Mouse (Mus musculus) Patski (cell line): ENCODE results near the gene Neurl4. TPM values are rescaled to one million over a fixed set of nuclear protein-coding genes. Genes with fewer than 3 reads are reported as not detected.

Experiments
- ATAC-seq: fragments of 100-300 bp; one replicate; pipeline ENCODE4 v1.8.0; 2021
- CTCF ChIA-PET: fragments of 350-600 bp; sonication (Branson Sonifier 250); formaldehyde crosslinking; loops from one replicate; lab custom pipeline; 2022; ENCODE audit warnings: inconsistent platforms; lab: Charles Lee
- POLR2A ChIA-PET: fragments of 350-600 bp; sonication (Branson Sonifier 250); formaldehyde crosslinking; loops from one replicate; lab custom pipeline; 2022; ENCODE audit warnings: antibody characterized with exemption, inconsistent platforms; lab: Charles Lee
- DNase-seq: peaks from one replicate; pipeline ENCODE4 v3.0.0-alpha.2; 2011; ENCODE audit warnings: low read depth, low spot score
- H3K27me3 ChIP-seq: fragments of 371-371 bp; one replicate; pipeline ENCODE4 v1.5.1; 2021
- CTCF ChIP-seq: fragments of 100-300 bp; IDR thresholded peaks from one replicate; pipeline ENCODE4 v1.5.1; 2021
- in situ Hi-C: fragments of 300-500 bp; cut with MboI; formaldehyde crosslinking; loops from 3 replicates; pipeline ENCODE4 v1.11.1; 2018; ENCODE audit warnings: low pct_unique_long_range_greater_than_20kb, mixed read lengths
- polyA plus RNA-seq: library from polyadenylated mRNA; unstranded; gene quantifications from one replicate; pipeline ENCODE4 v1.2.3, GENCODE M21; 2021

The Neurl4 gene
- polyA plus RNA-seq, 1 experiment from 2014 or later, result 53.3 TPM

- DNase-seq (no peak), ATAC-seq (no peak)
- no peaks in the 10 kb centered on the region for H3K27me3 ChIP-seq
- ChIA-PET POLR2A (no interaction called here), CTCF (interaction anchor here (0.7 kb wide), 1 partner anchor 12 kb away, joined by 4 read pairs; no protein-coding TSS in a partner anchor)
- in situ Hi-C loops, result no loop called here
- TF ChIP-seq CTCF, result no peak
These were observed 5.6 kb upstream of the Neurl4 start, which contains the start of gene Acap1 for GRCm38 (mm10) chr11:69895291-69895690. TSS of gene Acap1 (minus strand) at chr11:69895539.

- no peak for ATAC-seq
- TF ChIP-seq CTCF, result no peak
- in situ Hi-C loops, result no loop called here
- ChIA-PET CTCF (interaction anchor here (1.6 to 2.7 kb wide), 4 partner anchors 12 to 49 kb away, joined by 3 to 19 read pairs (median 7); partner anchors contain the start of gene Kctd11), POLR2A (interaction anchor here (0.6 to 2.8 kb wide), 6 partner anchors 16 to 863 kb away, joined by 3 to 16 read pairs (median 6); partner anchors contain the start of genes Kctd11 and Phf23)
- DNase-seq, result no peak
- H3K27me3 ChIP-seq, result no peaks in the 10 kb centered on the region
These were observed 1.0 kb upstream of the Neurl4 start for GRCm38 (mm10) chr11:69899870-69900269.

- peak; percentile 94 for DNase-seq
- CTCF ChIA-PET, result interaction anchor here (1.0 to 2.7 kb wide), 3 partner anchors 13 to 48 kb away, joined by 3 to 19 read pairs (median 3); no protein-coding TSS in a partner anchor
- ATAC-seq, result peak; percentile 28
- in situ Hi-C loops, result no loop called here
- no peaks in the 10 kb centered on the region for H3K27me3 ChIP-seq
- TF ChIP-seq CTCF, result no peak
- POLR2A ChIA-PET, result interaction anchor here (1.0 to 2.8 kb wide), 4 partner anchors 13 to 220 kb away, joined by 3 to 16 read pairs (median 6); partner anchors contain the start of genes Kctd11 and Senp3
These were observed 554 bp downstream of the Neurl4 start for GRCm38 (mm10) chr11:69901406-69901846.

GRCm38 (mm10) chr11:69901993-69902392 is 1.1 kb downstream of the Neurl4 start:
- POLR2A ChIA-PET, result interaction anchor here (1.5 to 2.8 kb wide), 2 partner anchors 21 to 220 kb away, joined by 3 to 16 read pairs; partner anchors contain the start of genes Kctd11 and Senp3
- TF ChIP-seq CTCF, result no peak
- no peak for ATAC-seq
- DNase-seq, result no peak
- in situ Hi-C loops, result no loop called here
- CTCF ChIA-PET, result interaction anchor here (1.0 to 1.3 kb wide), 2 partner anchors 31 to 47 kb away, joined by 3 read pairs; no protein-coding TSS in a partner anchor
- H3K27me3 ChIP-seq, result no peaks in the 10 kb centered on the region

- ATAC-seq, result no peak
- no peak for TF ChIP-seq CTCF
- DNase-seq, result no peak
- H3K27me3 ChIP-seq, result no peaks in the 10 kb centered on the region
- ChIA-PET CTCF (no interaction called here), POLR2A (interaction anchor here (0.8 kb wide), 1 partner anchor 37 kb away, joined by 3 read pairs; no protein-coding TSS in a partner anchor)
- in situ Hi-C loops, result no loop called here
These were observed 2.1 kb downstream of the Neurl4 start for GRCm38 (mm10) chr11:69902972-69903371.

- in situ Hi-C loops, result no loop called here
- ChIA-PET POLR2A (no interaction called here), CTCF (interaction anchor here (0.7 to 1.5 kb wide), 4 partner anchors 14 to 29 kb away, joined by 3 to 4 read pairs (median 3); no protein-coding TSS in a partner anchor)
- TF ChIP-seq CTCF, result no peak
- H3K27me3 ChIP-seq, result no peaks in the 10 kb centered on the region
- ATAC-seq (no peak), DNase-seq (no peak)
These were observed 3.4 kb downstream of the Neurl4 start for GRCm38 (mm10) chr11:69904311-69904710.

DNA sequence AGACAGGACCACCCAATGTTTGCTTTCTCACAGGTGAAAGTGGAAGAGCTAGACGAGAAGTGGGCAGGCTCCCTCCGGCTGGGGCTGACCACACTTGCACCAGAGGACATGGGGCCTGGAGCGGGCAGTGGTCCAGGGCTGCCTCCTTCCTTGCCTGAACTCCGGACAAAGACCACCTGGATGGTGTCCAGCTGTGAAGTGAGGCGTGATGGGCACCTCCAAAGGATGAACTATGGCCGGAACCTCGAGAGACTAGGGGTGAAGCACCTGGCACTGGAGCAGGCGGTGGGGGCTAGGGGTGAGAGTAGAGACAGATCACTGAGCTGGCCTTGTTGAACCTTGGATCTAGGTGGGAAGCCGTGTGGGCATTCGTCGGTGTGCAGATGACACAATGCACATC is 7.8 kb downstream of the Neurl4 start:
- CTCF ChIA-PET, result interaction anchor here (0.9 to 1.2 kb wide), 2 partner anchors 11 to 25 kb away, joined by 3 read pairs; no protein-coding TSS in a partner anchor
- TF ChIP-seq CTCF, result no peak
- no peak for DNase-seq
- H3K27me3 ChIP-seq, result no peaks in the 10 kb centered on the region
- no peak for ATAC-seq
- POLR2A ChIA-PET, result interaction anchor here (0.7 to 1.3 kb wide), 2 partner anchors 34 to 80 kb away, joined by 3 read pairs; no protein-coding TSS in a partner anchor
- in situ Hi-C loops, result no loop called here

DNA sequence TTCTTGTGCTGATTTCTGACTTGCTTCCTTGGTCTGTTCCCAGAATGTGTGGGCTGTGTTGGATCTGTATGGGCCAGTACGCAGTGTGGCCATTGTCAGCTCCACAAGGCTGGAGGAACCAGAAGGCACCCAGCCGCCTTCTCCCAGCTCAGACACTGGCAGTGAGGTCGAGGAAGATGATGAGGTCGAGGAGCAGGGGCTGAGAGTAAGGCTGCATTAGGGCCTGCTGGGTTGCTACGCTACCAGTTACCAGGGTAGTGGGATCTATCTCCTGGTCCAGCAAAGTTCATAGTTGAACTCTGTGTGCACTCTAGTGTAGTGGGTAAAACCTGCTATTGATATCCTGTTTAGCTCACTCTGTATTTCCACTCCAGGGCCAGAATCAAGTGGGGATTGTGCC is 8.3 kb downstream of the Neurl4 start:
- H3K27me3 ChIP-seq, result no peaks in the 10 kb centered on the region
- ChIA-PET POLR2A (interaction anchor here (0.7 to 1.3 kb wide), 2 partner anchors 35 to 80 kb away, joined by 3 read pairs; no protein-coding TSS in a partner anchor), CTCF (interaction anchor here (0.9 to 1.2 kb wide), 2 partner anchors 10 to 26 kb away, joined by 3 read pairs; no protein-coding TSS in a partner anchor)
- no peak for TF ChIP-seq CTCF
- no peak for ATAC-seq
- in situ Hi-C loops, result no loop called here
- no peak for DNase-seq

DNA sequence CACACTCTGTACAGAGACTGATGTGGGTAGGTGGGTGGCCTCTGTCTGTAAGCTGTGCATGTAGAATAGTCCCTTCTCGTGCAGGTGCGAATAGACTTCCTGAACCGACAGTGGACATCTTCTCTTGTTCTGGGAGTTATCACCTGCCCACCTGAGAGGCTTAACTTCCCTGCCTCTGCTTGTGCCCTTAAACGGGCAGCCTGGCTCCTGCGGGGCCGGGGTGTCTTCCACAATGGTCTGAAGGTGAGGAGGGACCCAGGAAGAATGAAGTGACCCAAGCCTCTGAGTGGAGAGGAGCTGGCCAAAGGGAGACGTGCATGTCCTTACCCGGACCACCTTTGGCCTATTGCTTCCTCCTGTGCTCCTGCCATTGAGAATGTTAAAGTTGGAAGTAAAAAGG is 9.3 kb downstream of the Neurl4 start:
- ChIA-PET CTCF (no interaction called here), POLR2A (interaction anchor here (1.5 kb wide), 1 partner anchor 10 kb away, joined by 3 read pairs; the partner anchor contains the start of genes 2810408A11Rik and Neurl4)
- H3K27me3 ChIP-seq, result no peaks in the 10 kb centered on the region
- DNase-seq, result no peak
- in situ Hi-C loops, result no loop called here
- ATAC-seq, result no peak
- TF ChIP-seq CTCF, result no peak

GRCm38 (mm10) chr11:69910781-69911560 is 10.1 kb downstream of the Neurl4 start:
- no peaks in the 10 kb centered on the region for H3K27me3 ChIP-seq
- ATAC-seq, result no peak
- ChIA-PET CTCF (no interaction called here), POLR2A (interaction anchor here (1.5 kb wide), 1 partner anchor 10 kb away, joined by 3 read pairs; the partner anchor contains the start of genes 2810408A11Rik and Neurl4)
- TF ChIP-seq CTCF, result no peak
- in situ Hi-C loops, result no loop called here
- DNase-seq, result no peak
